Mouse (Mus musculus): ENCODE measurements around the gene Zfp345.
"Not testable (repeated sequence)": the region's sequence is repeated elsewhere in the genome, so short reads cannot be mapped to it uniquely, and the experiment has no call there.

Gene Zfp345

GRCm38 (mm10) chr2:150484939-150485778 is at the start of gene Zfp345:
Gene Zfp345 (minus strand): TSS chr2:150485091.
- not testable (repeated sequence) for DNase-seq

GRCm38 (mm10) chr2:150525703-150526207 is 40.9 kb upstream of the Zfp345 start:
- DNase-seq, result peak; percentile 4

GRCm38 (mm10) chr2:150512837-150513236 is 27.9 kb upstream of the Zfp345 start:
- no peak for DNase-seq

- peak; percentile 2 for DNase-seq
Measured at GRCm38 (mm10) chr2:150500124-150500973, 15.5 kb upstream of the Zfp345 start.

- no peak for DNase-seq
Measured at GRCm38 (mm10) chr2:150493031-150493430, 8.1 kb upstream of the Zfp345 start.

GRCm38 (mm10) chr2:150451180-150451919 is 33.5 kb downstream of the Zfp345 start, which contains the start of gene Zfp442:
Gene Zfp442 (minus strand): TSS chr2:150451486.
- DNase-seq, result peak; percentile 81

GRCm38 (mm10) chr2:150439084-150439483 is 45.8 kb downstream of the Zfp345 start:
- not testable (repeated sequence) for DNase-seq

All from retina, postnatal 1 day (tissue).